Mouse (Mus musculus) right cerebral cortex, adult 2 months (tissue): ENCODE measurements around the gene Wdr47.
"Not testable (repeated sequence)": the region's sequence is repeated elsewhere in the genome, so short reads cannot be mapped to it uniquely, and the experiment has no call there.

Source experiments
- DNase-seq, 2 experiments: peaks; one replicate each; pipeline ENCODE4 v3.0.0; 2021 to 2022; ENCODE audit warnings: low spot score in 2 of 2

Wdr47 gene

DNA sequence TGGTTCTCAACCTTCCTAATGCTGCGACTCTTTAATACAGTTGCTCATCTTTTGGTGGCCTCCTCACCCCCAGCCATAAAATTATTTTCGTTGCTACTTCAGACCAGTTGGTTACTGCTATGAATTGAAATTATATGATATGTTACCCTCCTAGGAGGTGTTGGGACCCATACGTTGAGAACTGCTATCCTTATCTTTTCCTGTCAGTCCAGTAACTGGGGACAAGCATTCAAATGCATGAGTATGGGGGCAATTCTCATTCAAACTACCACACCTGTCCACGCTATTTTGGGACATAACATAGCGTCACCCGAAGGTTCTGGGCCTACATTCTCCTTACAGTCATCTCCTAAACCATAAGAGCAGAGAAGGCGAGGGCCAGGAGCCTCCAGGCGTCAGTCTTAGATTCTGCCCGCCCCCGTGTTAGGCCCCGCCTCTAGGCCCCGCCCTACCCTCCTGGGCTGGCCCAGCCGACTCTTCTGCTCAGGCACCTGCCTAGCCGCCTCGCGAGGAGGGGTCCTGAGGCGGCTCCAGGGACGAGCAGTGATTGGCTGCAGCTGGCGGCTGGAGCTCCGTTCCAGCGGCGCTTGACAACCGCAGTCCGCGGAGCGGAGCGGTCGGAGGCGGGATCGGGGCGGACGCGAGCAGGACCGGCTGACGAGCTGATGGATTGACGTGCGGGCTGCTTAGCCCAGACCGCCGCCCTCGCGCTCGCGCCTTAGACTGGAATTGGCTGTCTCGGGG is at the start of gene Wdr47:
Gene Wdr47 (plus strand): TSS at position 494 of the 744 bp plus-strand sequence.
- peak; percentile 95 to 96 for DNase-seq

DNA sequence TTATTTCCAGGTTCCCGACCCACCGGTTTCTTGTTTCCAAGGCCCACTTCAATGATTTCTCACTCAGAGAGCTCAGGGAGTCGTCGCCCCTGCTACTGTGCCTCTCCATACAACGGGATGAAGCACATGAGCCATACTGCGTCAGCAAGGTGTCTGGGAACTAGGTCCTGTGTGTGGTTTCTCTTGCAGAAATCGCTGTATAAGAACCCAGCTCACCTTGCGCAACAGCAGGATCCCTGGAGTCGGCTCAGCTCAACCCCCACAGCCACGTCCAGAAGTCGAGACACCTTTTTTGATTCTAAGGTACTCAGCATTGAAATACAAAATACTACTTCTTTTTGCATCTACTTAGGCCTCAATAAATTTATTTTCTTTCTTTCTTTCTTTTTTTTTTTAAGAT is 48.8 kb upstream of the Wdr47 start:
- no peak for DNase-seq

DNA sequence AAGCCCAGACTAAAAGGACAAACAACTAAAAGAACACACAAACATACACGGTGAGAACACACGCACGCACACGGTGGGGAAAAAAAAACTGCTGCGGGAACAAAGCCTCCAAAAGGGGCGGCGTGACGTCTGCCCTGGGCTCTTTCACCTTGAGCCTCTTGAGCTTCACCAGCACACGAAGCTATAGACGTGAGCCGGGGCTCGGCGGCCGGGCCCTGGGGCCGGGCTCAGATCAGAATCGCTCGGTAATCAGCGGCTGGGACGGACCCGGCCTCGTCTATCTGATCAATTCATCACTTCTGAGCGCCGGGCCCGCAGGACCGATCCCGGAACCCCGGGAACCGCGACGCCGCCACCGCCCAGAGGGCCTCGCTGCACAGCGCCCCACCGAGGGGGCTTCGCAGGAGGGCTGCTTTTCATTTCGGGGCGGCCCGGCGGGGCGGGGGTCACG is 36.9 kb upstream of the Wdr47 start:
- no peak for DNase-seq

DNA sequence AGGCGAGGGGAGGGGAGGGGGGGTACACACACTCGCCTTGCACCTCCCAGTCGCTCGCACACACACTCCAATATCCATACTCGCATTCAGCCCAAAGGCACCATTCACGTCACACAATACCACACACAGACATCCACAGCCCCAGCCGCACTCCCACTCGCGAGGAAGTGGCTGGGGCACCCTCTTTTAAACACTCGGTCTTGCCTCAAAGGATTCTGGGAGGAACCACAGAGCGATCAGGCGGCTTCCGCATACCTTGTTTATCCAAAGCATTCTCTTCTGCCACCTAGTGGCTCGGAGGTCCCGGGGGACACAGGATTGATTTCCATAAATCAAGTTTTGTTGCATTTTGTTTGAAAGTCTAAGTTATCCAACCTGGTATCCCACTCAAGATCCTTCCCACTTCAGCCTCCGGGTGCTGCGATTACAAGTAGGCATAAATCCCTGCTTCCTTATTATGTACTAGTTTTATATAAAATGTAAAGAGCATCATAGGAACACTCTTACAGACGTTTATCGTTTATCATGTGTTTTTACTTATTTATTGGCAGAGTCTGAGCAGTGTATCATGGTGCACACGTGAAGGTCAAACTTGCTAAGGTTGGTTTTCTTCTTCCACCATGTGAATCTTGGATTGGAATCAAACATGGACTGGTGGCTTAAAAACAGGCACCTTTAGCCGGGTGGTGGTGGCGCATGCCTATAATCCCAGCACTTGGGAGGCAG is 36.3 kb upstream of the Wdr47 start:
- peak; percentile 96 to 97 for DNase-seq

DNA sequence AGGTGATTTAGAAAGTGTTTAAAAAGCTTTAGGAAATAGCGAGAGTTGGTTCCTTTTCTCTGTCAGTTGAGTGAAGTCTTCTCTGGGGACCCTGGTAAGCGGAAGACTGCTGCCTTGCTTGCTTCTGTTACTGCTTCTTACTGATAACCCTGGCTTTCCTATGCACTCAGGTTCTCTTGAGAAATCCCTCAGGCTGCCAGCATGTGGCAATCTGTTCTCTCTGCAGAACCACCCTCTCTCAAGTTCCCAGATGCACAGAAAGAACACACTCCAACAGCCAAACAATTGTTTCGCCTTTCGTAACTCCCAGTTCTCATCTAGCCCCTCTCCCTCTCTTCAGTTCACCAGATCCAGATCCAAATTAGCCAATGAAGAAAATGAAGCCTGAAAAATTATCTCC is 33.2 kb upstream of the Wdr47 start:
- no peak for DNase-seq

DNA sequence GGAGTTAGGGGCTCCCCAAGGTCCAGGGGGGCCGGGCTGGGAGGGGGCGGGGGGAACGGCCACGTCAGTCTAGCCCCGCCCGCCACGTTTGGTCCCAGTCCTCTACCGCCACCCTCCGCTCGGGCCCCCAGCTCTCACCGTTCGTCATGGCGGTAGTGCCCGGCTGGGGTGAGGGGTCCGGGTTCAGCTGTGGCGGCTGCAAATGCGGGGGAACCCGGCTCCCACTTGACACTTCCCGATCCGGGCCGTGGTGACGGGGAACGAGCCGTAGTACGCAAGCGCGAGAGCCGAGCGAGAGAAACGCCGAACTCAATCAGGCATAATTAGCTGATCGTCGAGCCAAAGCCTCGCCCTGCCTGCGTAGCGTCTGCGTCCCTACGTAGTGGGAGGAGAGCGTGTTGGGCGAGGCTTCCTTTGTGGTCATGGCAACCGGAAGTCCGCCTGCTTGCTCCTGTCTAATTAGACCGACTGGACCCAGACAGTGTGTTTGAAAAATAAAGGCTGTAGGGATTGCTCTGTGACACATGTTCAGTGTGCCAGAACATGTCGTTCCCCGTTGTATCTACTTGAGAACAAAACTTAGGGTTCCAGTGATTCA is 28.8 kb upstream of the Wdr47 start, which contains the start of gene Tmem167b:
Gene Tmem167b (minus strand): TSS at position 334 of the 598 bp plus-strand sequence.
- DNase-seq = peak; percentile 99

DNA sequence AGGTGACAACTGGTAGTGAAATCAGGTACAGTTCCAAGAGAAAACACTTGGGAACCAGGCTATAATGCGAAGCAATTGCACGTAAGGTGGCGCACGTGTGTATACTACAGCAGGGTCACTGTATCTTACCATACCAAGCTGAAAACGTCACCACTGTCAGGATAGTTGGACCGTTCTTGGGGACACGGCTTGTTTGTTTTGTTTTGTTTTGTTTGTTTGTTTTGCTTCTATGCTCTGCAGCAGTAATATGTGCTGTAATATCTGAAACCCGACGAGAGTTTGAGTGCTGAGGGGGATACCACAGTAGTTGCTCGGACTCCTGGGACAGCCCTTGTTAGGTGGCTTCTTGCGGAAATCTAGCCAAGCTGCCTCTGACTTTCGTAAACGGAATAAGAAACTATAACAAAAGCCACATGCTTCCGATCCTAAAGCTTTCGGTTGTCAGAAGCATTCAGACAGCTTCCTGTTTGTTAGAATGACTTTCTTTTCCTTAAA is 28.3 kb upstream of the Wdr47 start:
- DNase-seq = no peak

DNA sequence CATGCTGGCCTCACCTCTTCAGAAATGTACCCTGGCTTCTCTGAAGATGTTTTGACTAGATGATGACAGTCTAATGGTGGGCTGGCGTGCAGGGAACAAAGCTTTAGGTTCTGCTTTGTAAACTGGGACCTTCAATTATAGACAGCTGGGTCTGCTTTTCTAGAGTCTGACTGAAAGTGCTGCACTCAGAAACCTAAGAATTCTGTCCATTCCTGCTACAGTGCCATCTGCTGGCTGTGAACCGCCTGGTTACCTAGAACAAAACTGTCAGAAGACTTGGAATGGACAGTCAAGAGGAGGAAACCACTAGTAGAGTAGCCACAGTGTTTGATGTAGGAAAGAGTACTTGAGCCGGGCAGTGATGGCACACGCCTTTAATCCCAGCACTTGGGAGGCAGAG is 27.8 kb upstream of the Wdr47 start:
- DNase-seq = peak; percentile 85 to 92

DNA sequence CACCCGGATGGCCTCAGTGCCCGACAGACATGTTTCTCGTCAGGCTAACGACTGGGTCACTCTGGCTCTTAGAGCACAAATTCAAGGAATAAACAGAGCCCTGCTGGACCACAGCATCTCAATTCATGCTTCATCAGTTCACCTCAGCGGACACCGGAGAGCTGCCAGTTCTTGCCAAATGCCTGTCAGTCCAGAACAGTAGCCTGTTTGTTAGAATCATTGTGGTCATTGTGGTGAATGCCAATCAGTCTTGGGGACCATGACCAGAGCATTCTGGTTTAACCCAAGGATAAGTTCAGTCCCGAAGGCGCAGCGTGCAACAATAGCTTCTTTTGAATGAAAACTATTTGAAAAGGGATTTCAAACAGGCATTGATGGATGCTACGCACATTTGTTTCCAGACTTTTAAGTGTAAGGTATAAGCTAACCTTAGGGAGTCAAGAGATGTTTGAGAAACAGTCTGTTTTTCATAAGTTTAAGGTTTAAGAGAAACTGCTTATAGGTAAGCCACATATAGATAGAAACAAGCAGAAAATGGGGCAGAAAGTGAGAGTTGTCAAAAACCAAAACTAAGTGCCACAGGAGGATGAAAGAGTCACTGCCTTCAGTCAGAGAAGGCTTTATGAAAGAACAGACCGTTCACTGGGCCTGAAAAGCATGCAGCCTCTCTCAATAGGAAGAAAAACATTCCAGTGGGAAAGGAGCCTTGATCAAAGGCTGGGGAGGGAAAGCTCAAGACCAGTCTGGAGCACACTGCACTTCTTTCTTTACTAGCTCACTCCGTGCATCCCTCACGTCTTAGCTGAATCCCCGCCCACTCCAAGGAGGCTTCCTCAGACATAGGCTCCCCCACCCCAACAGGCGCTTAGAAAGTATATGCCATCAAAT is 22.8 kb upstream of the Wdr47 start:
- DNase-seq = peak in 1 of 2 experiments; percentile 36

GRCm38 (mm10) chr3:108569636-108570035 is 21.4 kb upstream of the Wdr47 start:
- DNase-seq = not testable (repeated sequence)

DNA sequence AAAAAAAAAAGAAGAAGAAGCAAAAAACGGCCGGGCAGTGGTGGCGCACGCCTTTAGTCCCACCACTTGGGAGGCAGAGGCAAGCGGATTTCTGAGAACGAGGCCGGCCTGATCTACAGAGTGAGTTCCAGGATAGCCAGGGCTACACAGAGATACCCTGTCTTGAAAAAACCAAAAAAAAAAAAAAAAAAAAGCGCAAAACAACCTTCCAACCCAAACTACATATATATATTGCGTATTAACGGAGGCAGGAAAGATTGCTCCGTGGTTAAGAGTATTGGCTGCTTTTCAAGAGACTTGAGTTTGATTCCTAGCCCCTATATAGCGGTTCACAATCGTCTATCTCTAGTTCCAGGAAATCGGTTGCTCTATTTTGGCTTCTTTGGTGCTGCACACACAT is 20.3 kb upstream of the Wdr47 start:
- DNase-seq = no peak

- DNase-seq = peak; percentile 98
These were observed 19.4 kb upstream of the Wdr47 start, which contains the start of gene Taf13 for GRCm38 (mm10) chr3:108571443-108572294. Taf13 (plus strand) TSS chr3:108571698.

- DNase-seq = no peak
These were observed 18.6 kb upstream of the Wdr47 start for GRCm38 (mm10) chr3:108572309-108573010.

GRCm38 (mm10) chr3:108574018-108574417 is 17.1 kb upstream of the Wdr47 start:
- no peak for DNase-seq

GRCm38 (mm10) chr3:108584580-108584979 is 6.5 kb upstream of the Wdr47 start:
- no peak for DNase-seq

- no peak for DNase-seq
These were observed 2.6 kb upstream of the Wdr47 start for GRCm38 (mm10) chr3:108588446-108588845.

DNA sequence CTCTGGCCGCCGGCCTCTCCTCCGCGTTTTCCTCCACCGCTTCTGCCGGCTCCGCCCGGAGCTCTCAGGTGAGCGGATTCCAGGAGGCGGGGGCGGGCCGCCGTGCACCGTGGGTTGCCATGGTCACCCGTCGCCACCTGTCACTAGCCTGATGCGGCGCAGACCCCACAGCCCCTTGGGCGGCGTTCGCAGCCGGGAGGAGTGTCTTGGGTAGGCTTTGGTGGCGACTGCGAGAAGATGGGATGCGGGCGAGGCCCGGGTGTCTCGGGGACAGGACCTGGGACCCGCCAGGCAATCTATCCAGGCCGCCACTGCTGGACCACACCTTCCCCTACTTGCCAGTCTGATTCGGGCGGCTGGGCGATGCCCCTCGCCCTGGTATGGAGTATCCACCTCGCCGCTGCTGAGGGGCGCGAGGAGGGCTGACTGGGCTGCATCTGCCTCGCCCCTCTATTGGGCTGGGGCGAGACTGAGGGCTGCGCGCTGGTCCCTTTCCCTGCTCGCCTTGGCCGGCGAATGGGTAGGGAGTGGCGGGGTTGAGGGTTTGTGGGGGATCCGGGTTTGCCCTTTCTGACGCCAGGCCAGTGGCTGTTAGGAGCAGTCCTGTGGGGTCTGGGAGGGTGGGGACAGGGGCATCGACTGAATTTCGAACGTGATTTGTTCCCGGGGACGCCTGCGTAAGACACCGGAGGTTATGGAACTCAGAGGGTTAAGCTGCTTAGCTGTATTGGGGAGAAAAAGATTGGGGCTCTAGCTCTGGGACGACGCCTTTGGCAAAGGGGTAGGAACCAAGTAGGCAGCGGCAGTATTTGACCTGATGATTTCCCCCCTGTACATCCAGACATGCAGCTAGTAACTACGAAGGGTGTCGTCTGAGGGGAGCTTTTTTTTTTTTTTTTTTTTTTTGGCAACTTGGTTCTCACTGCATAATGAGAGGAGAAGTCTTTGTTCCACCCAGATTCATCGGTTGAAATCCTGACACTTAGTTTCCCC is 747 bp downstream of the Wdr47 start:
- no peak for DNase-seq

- DNase-seq = no peak
These were observed 17.8 kb downstream of the Wdr47 start for GRCm38 (mm10) chr3:108608906-108609305.
